Mouse (Mus musculus): ENCODE data around the gene 4930512M02Rik.

DNA sequence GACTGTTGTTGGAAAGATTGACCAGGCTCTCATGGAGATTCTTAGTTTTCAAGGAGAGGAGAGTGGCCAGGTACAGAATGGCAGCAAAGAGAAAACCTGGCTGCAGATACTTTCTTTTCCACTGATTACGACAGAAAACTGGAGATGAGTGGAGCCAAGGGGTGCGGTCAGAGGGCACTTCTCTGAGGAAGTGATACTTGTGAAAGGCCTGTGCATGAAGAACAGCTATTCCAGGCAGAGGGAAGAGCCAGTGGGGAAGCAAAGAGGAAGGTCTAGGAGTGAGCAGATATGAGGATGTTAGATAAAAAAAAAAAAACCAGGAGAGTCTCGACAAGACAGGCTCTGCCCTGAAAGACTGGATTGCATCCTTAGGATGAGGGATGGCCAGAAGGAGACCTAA lies 69.0 kb downstream of the 4930512M02Rik start:
- TF ChIP-seq EP300 (optimal IDR thresholded peaks at IDR 0.05) (no peak), CTCF (IDR thresholded peaks at IDR 0.05; ENCODE audit: low read depth) (no peak)

All from stomach, postnatal 0 days (tissue).